Mouse (Mus musculus) layer of hippocampus, postnatal 25 days (tissue): ENCODE measurements at regions not wholly inside any gene's neighbourhood (a gene's known extent, or its start where the extent isn't known, plus 50 kb on each side); places are given as distances from the start of the nearest gene placed in this dataset.

Experiments used
- DNase-seq, 2 experiments: peaks; one replicate each; pipeline ENCODE4 v3.0.0; 2022; ENCODE audit warnings: mixed read lengths in 2 of 2, low spot score in 1 of 2; ENCODE audit errors: extremely low spot score in 1 of 2

- no peak for DNase-seq
Measured at GRCm38 (mm10) chr9:43682102-43682501, 61.7 kb upstream of the Nectin1 start.

- DNase-seq: no peak
Measured at GRCm38 (mm10) chr9:43684596-43684995, 59.2 kb upstream of the Nectin1 start.

GRCm38 (mm10) chr9:43692015-43692414, 51.8 kb upstream of the Nectin1 start:
- no peak for DNase-seq

GRCm38 (mm10) chr9:43692538-43692937, 51.2 kb upstream of the Nectin1 start:
- DNase-seq: no peak
